Mouse (Mus musculus) heart, postnatal 14 days (tissue): ENCODE measurements at regions not wholly inside any gene's neighbourhood (a gene's known extent, or its start where the extent isn't known, plus 50 kb on each side); places are given as distances from the start of the nearest gene placed in this dataset.
"Not testable (repeated sequence)": the region's sequence is repeated elsewhere in the genome, so short reads cannot be mapped to it uniquely, and the experiment has no call there.

Source experiments
- DNase-seq, 2 experiments: peaks; one replicate each; pipeline ENCODE4 v3.0.0; 2021 to 2022
- intact Hi-C: fragments of 180-260 bp; cut with DNase I; formaldehyde crosslinking; loops from one replicate; pipeline ENCODE4 v1.15.1; 2025

DNA sequence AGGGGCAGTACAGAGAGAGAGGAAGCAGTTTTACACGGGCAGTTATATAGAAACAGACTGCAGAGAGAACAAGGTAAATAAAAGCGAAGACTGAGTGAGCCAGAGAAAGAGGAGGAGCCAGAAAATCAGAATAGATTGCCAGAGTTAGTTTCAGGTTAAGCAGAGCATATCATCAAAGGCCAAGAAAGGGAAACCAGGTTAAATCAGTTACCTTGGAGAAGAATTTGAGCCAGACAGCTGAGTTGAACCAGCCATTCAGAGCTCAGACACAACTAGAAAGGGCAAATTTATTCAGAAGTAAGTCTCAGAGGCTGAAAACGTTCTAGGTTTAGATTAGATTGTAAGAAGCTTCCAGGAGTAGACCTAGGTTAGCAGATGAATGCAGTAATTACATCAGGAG lies 858.6 kb downstream of the Adgrl3 start:
- DNase-seq: no peak
- intact Hi-C loops: no loop called here

DNA sequence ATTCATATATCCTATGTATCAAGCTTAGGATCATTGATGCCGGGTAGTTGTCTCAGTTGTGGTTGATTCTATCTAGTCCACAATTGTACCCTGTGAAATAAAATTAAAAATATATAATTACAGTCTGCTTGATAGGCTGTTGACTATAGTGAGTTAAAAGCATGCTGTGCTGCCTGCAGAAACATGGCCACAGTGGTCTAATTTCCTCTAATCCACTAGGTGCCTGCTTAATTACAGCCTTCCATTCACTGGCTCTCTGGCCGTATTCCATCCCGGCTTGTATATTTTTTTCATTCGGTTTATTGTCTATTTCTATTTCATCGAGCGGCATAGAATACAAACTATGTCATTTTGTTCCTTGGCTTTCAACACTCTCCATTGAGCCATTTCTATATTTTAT lies 873.4 kb downstream of the Adgrl3 start:
- intact Hi-C loops: no loop called here
- no peak for DNase-seq

DNA sequence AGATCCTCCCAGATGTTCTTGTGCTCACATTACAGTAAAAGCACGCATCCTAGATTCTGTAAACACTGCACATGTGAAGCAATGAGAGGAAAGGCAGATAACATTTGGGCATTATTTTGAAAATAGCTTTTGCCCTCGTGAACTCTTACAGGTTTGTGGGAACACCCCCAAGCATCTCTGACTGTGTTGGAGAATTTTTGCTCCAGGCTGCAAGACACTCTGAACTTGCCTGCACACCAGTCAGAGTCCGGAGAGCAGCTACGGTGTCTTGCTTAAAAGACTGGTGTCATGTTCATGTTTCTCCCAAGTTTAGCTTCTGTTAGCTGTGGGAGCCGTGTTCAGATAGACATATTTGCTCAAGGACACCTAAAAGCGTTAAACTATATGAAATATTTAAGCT lies 889.4 kb downstream of the Adgrl3 start:
- intact Hi-C loops: no loop called here
- DNase-seq: peak in 1 of 2 experiments; percentile 1

DNA sequence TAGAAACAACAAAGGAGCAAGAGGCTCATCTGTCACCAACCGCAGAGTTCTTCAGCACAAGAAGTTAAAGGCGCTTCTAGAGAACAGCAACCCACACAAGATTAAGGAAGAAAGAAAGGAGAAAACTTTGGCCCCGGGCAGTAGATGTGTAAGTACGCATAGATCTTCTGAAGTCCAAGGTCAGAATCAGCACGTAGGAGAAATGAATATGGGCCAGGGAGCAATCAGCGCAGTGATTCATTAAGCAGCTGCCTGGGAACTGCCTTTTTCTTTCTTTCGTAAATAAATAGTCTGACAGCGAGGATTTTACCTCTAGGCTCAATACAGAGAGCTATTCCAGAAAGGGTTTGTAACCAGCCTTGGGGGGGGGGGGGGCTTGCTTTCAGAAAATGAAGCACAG lies 890.0 kb downstream of the Adgrl3 start:
- intact Hi-C loops: no loop called here
- DNase-seq: no peak

DNA sequence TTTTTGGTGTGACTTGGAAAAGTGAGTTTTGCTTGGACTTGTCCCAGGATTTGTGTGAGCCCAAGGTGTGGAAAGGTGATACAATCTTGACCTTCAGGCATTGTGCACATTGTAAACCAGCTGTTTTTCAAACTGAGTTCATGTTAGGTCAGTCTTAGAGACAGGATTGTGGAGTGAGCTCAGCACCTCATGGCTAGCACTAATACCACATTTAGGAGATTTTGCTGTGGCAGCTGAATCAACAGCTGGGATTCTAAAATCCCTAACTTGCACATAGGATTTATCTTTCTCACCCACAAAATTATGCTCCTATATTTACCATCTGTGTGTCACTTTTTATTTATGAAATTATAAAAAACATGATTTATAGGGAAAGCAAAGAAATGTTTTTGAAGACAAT lies 896.7 kb downstream of the Adgrl3 start:
- DNase-seq: no peak
- intact Hi-C loops: no loop called here

DNA sequence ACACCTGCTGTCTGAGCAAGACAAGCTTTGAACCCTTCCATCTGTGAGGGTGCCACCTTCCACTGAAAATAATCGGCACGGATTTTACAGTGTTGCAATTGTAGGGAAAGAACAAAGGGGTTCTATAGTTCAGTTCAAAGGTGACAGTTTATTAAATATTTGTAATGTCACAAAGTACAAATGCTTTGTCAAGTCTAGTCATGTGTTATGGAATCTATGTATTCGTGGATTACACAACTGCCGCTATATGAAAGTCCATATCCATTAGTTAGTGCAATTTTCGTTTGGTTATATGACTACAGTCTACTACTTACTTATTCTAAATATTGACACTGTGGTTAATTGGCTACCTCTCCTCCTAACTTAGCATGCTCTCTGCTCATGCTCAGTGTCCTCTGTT lies 920.9 kb downstream of the Adgrl3 start:
- intact Hi-C loops: no loop called here
- DNase-seq: no peak

DNA sequence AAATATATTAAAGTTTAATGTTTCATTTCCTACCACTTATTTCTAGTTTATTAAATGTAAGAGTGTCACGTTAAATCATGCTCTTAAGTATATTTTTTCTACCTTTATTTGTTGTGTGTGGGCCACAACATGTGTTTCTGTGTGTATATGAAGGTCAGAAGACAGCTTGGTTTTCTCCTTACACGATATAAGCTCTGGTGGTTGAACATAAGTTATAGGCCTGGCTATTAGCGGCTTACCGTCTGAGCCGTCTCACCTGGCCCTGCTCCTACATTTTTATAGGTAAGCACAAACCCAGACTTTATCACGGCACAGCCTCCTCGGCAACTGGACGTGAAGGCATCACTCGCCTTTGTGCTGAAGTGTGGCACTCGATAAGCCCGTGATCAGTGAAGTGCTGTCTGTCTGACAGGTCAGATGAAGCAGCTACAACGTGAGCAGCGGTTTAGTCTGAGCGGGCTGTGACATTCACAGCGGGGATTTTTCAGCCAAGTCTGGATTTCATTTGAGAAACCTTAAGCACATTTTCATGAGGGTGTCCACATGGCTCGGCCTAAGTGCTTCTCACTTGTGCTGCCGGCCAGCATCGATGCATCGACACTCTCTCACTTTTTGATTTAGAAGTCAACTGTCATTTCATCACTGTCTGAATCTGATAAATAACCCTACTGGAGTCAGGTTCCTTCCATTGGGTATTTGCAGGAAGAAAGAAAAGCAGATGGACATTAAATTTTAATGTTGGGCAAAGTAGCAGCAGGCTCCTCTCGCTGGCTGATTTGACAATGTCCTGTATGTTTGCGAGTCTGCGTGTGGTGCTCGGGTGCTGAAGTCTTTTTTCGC lies 950.0 kb downstream of the Adgrl3 start:
- intact Hi-C loops: no loop called here

DNA sequence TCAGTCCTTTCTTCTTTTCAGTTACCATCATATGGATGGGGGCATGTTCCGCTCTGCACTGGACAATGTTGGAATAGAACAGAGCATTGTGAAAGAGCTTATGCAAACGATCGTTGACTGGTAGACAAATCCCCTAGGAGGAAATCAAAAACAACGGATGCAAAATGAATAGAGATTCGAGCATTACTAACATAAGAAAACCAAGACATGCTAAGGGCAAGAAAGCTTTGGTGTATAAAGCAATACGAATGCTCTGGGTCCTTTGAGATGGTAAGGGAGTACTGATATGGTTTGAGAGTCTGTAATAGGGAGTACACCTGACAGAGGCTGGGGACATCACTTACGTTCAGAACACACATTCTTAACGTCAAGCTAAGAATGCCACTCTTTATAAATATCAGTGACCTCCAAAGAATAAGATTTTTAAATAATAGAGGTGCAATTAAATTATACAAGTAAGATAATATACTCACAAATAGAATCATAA lies 950.6 kb downstream of the Adgrl3 start:
- intact Hi-C loops: no loop called here

More for the DNA sequence above, 950.0 kb downstream of the Adgrl3 start:
- no peak for DNase-seq

DNA sequence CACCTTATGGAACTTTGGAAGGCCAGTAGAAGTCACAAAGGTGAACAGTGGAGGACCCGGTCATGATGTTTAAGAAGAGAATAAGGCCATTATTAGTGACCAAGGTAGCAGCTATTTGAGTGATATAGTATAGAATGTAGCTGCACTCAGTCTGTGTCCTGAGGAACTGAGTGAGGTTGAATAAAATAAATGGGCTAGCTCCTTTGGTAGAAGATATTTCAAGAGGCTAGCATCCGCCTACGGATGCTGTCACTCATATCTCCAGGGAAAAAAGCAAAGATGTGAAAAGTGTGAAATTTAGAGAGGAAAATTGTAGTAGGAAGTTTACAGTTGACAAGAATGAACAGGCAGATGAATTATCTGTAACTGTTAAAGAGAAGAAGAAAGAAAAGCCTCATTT lies 956.6 kb downstream of the Adgrl3 start:
- no peak for DNase-seq
- intact Hi-C loops: no loop called here

More for the DNA sequence above, 950.6 kb downstream of the Adgrl3 start:
- no peak for DNase-seq

DNA sequence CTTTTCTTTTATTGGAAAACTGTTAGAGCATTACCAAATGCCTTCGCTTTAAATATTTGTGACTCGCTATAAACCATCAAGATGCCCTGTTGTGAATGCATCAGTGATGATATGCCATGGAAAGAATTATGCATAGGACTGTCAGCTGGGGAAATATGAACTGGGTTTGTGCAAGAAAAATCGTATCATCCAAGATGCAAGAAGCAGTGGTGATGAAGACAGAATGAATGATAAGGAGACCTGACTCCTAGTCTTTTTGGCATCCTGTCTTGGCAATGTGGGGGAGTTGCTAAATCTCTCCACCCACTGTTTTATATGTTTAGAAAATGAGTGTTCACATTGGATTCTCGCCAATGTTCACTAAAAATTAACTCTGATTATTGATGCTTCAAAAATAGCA lies 963.4 kb downstream of the Adgrl3 start:
- no peak for DNase-seq
- intact Hi-C loops: no loop called here

DNA sequence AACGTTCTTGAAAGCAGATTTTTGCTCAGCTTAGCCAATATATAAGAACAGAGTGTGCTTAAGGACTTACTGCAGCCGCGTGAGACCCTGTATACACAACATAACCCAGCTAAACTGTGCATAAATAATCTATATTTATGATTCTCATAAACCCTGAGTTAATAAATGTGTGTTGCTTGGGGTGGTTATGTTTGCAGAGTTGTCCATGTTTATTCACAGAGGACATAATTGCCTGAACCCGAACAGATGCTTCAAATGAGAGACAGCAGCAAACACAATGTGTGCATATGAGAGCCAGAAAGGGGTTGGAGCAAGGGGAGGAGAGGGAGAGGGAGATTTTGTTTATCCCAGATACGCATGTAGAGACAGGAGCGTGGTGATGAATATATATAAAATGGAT lies 968.1 kb downstream of the Adgrl3 start:
- DNase-seq: no peak
- intact Hi-C loops: no loop called here

DNA sequence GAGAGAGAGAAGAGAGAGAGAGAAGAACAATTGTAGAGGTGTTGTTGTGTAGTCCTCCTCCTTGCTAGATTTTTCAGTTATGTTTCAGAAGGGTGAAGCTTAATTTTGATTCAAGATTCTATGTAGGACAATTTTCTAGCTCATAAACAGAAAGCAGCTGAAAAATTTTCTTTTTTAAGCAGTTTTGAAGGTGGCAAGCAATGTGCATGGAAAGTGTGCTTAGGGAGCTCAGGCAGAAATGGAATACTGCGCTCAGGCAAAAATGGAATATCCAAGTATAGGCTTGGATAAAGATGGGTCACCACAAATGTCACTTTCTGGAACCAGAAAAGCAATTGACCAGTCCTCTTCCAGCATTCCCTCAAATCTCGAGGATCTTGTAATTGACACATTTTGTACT lies 988.0 kb downstream of the Adgrl3 start:
- intact Hi-C loops: no loop called here

DNA sequence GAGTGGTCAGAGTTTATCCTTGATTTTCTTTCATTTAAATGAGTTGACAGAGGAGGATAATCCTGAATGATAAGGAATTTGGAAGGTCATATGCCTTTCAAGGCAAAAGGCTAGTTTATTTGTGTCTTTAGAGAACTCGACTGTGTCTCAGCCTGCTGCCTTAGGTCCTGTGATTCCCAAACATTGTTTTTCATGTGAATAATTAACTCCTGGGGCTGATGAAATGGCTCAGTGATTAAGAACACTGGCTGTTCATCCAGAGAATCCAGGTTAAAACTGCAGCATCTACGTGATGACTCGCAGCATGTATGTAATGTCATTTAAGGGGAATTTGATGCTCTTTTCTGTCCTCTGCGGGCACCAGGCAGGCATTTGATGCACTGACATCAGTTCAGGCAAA lies 1004.2 kb downstream of the Adgrl3 start:
- no peak for DNase-seq
- intact Hi-C loops: no loop called here

More for the DNA sequence above, 988.0 kb downstream of the Adgrl3 start:
- DNase-seq: no peak

DNA sequence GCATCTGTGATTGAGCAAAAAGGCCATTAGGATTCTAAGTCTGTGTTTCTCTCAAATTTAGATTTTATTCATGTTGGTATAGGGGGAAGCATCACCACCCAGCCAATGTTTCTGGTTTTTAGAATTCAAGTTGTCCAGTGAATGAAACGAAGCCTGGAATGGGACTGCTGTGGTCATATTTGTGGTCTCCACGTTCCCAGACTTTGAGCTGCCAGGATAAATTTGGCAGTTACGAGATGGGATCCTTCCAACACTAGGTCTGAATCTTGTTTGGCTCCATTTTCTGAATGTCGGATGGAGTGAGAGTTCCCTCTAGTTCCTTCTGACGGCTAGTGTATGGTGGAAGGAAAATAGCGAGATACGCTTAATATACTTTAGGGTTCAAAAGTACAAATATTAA lies 1014.8 kb downstream of the Adgrl3 start:
- intact Hi-C loops: no loop called here
- peak; percentile 4 to 23 for DNase-seq

DNA sequence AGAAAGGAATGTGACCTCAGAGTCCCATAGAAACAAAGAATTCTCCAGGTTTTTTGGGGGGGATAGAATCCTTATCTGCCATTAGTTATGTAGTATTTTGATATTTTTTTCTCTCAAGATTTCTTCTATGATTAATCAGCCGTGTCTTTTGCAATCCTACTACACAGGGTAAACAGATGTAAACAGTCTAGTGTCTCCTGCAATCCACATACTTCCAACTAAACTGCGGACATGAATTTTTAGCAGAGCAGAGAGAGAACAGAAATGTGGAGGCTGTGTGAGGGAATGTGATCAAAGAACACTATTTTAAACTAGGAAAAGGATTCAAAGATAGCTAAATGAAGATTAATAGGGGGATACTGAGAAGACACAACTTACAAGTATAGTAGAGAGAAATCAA lies 1026.2 kb downstream of the Adgrl3 start:
- DNase-seq: no peak
- intact Hi-C loops: no loop called here

DNA sequence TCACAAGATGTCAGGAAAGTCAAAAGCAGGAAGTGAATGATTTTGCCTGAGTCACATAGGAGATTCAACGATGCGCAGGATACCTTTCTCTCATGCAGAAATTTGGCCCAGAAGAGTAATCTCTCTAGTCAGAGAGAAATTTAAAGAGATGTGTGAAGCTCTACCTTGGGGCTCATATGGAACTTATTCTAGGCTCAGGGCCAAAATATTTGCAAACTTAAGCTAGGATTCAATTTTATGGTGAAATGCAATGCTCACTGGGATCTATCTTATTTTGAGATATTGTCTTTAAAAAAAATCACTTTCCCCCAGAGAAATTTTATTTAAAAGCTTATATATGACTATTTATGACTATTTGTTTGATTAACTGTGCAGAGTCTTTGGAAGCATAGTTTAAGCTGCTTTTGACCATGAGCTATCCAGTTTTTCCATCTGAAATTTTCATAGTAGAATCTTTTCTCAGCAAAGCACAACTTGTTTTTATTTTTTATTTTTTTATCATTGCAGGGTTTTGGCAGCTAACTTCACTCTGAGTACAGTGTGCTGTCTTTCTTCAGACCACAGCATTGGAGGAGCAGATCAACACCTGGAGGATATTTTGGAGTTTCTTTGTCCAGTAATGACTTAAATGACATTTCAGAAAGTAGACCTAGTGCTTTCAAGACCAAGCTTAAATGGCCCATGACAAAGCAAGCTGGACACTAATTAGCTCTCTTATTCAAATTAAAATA lies 1039.3 kb downstream of the Adgrl3 start:
- intact Hi-C loops: no loop called here
- DNase-seq: no peak

DNA sequence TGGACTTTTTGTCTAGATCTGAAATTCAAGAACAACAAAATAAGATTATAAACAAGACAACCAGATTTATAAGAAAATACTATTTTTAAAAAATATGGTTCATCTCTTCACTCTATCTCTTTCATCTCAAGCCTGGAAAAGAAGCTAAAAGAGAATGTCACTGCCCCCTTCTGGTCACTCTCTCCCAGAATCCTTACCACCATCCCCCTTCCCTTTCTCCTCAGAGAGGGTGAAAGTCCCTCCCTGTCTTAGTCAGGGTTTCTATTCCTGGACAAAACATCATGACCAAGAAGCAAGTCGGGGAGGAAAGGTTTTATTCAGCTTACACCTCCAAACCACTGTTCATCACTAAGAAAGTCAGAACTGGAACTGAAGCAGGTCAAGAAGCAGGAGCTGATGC lies 1040.7 kb downstream of the Adgrl3 start:
- peak in 1 of 2 experiments; percentile 1 for DNase-seq
- intact Hi-C loops: no loop called here

DNA sequence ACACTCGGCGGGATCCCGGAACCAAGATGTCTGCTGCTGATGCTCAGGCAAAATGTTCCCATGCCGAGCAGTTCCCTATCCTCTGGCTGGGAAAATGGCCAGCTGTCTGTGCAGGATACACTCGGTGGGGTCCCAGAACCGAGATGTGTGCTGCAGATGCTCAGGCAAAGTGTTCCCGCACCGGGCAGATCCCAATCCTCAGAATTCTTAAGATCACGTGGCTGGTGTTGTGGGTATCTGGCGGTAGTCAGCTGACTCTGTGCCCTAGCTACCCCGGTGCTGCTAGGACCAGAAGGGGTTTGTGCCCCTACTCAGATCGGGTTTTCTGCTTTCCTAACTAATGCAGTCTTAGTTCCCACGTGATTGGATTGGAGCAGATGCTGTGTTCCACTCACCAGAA lies 1049.3 kb downstream of the Adgrl3 start:
- DNase-seq, intact Hi-C loops: not testable (repeated sequence)

DNA sequence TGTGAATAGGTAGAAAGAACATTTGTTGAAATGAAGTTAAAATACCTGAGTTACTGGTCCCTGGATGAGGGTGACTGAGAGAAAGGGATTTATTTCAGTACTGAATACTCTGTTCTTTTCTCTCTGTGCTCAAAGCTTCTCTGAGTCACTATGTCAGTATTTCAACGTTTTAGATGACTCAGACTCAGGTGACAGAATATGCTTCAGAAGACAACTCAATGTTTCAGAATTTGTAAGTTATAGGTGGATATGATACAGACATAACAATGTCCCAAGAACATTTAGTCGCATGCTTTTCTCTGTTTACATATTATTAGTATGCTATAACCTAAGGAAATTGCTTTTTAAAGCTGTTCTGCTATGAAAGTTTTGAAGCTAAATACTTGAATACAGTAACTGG lies 1069.5 kb downstream of the Adgrl3 start:
- intact Hi-C loops: no loop called here

DNA sequence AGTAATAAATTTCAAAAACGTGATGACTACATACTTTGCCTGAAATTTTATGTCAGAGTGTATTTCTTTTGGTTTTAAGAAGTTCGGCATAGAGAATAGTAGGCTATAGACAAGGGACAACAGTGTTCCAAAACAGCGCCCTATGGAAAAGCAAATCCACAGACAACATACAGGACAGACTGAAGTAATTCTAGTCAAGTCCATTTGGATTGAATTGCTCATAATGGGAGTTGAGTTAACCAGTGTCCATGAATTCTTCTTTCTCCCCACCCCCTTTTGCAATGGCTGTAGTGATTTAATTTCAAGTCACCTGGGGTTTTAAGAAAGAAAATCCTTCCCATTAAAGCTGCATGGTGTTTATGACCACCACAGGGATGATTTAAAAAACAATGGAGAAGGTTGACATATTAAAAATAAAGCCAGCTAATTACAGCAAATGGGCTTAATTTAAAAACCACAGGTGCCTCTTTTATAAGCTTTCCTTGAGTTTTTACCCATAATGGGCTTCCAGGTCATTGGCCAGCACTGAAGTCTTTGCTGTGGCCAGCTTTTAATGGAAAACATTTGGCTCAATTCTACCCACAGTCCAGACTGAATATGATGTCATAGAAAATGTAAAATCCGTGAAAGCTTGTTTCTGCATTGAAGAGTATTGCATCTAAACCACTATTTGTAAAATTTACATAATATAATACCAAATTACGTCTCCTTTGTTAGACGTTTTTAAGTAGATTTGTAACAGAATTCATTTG lies 1083.3 kb downstream of the Adgrl3 start:
- DNase-seq: no peak
- intact Hi-C loops: no loop called here

More for the DNA sequence above, 1069.5 kb downstream of the Adgrl3 start:
- DNase-seq: no peak

DNA sequence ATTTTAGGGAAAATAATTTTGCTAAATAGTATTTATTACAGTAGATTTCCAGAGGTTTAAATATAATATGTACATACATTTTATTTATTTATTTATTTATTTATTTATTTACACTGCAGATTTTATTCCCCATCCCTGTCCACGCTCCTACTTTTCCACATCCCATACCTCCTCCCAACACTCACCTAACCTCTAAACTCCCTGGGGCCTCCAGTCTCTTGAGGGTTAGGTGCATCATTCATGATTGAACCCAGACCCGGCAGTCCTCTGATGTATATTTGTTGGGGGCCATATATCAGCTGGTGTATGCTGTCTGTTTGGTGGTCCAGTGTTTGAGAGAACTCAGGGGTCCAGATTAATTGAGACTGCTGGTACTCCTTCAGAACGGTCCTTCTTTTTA lies 1083.9 kb downstream of the Adgrl3 start:
- intact Hi-C loops: no loop called here
- no peak for DNase-seq
